21 mouse cellular contexts compared by ENCODE assay signal in genomic region chr8:60313977-60314854, GRCm38 (mm10).
A peak's percentile ranks its signal among the peaks of the same experiment; 100 is the strongest.
DNase-seq lines count a peak whose midpoint lies in the region; ATAC-seq and TF ChIP-seq lines count a peak whose summit lies in the region.
"Had no signal": no experiment of that assay in that cellular context is flagged by ENCODE, and none has a peak within 500 bp of the region (broad histone marks: within the 10 kb centered on the region; RNA-seq: fewer than 3 reads in every experiment).

No protein-coding gene starts in this region.

- no peak for DNase-seq in frontal cortex, postnatal 36 days (ENCODE audit: low spot score in 2 of 2)
- DNase-seq in kidney, postnatal 0 days (ENCODE audit: low spot score) = peak; percentile 68
- DNase-seq in kidney, postnatal 10 days = no peak
- DNase-seq in brain, embryonic 14.5 days (ENCODE audit: low read depth) = peak; percentile 42
- DNase-seq in forebrain, postnatal 0 days = no peak
- DNase-seq in heart, postnatal 25 days (ENCODE audit: low spot score) = no peak
- DNase-seq: adrenal gland, postnatal 25 days; cerebellum, adult 11-12 months; cerebellum, postnatal 25 days; gastrocnemius, postnatal 36 days; kidney, postnatal 25 days; right cerebral cortex, postnatal 14 days; thymus, adult 18-20 months; thymus, postnatal 4 days had no signal

- H3K4me2 ChIP-seq in kidney, postnatal 0 days (ENCODE audit: low read length) = no peak overlapping the region
- H3K4me2 ChIP-seq in forebrain, postnatal 0 days (ENCODE audit: low read depth) = no peak overlapping the region
- H3K4me2 ChIP-seq: limb, embryonic 15.5 days; liver, embryonic 15.5 days; midbrain, embryonic 12.5 days; neural tube, embryonic 15.5 days had no signal

- TF ChIP-seq CTCF in kidney, postnatal 0 days (IDR thresholded peaks at IDR 0.05; ENCODE audit: low read depth) = peak; percentile 50
- TF ChIP-seq CTCF in brain, embryonic 14.5 days (IDR thresholded peaks at IDR 0.05; ENCODE audit: borderline replicate concordance, extremely low read depth, insufficient read depth, insufficient read length) = no peak
- peak; percentile 35 for TF ChIP-seq CTCF in forebrain, postnatal 0 days (IDR thresholded peaks at IDR 0.05; ENCODE audit: low read depth)

- no peak overlapping the region for H3K27ac ChIP-seq in kidney, postnatal 0 days
- H3K27ac ChIP-seq in forebrain, postnatal 0 days (ENCODE audit: low read depth, low read length) = no peak overlapping the region
- H3K27ac ChIP-seq: limb, embryonic 15.5 days; liver, embryonic 15.5 days; macrophage; midbrain, embryonic 12.5 days; neural tube, embryonic 15.5 days had no signal

- intact Hi-C loops in heart, postnatal 25 days (cut with DNase I) = no loop called here

- no peaks in the 10 kb centered on the region for H3K36me3 ChIP-seq in kidney, postnatal 0 days (ENCODE audit: insufficient read depth, low read length)
- H3K36me3 ChIP-seq in forebrain, postnatal 0 days (ENCODE audit: insufficient read depth) = no peaks in the 10 kb centered on the region
- H3K36me3 ChIP-seq: limb, embryonic 15.5 days; liver, embryonic 15.5 days; midbrain, embryonic 12.5 days; neural tube, embryonic 15.5 days had no signal

- no peaks in the 10 kb centered on the region for H3K27me3 ChIP-seq in kidney, postnatal 0 days (ENCODE audit: insufficient read depth, low read length)
- no peaks in the 10 kb centered on the region for H3K27me3 ChIP-seq in forebrain, postnatal 0 days (ENCODE audit: insufficient read depth, low read length)
- H3K27me3 ChIP-seq: CH12.LX; limb, embryonic 15.5 days; liver, embryonic 15.5 days; midbrain, embryonic 12.5 days; neural tube, embryonic 15.5 days had no signal

- H3K4me3 ChIP-seq in kidney, postnatal 0 days (replicated peaks; ENCODE audit: low read depth, low read length) = no peak overlapping the region
- no peak overlapping the region for H3K4me3 ChIP-seq in forebrain, postnatal 0 days (ENCODE audit: low read depth, low read length)
- H3K4me3 ChIP-seq: limb, embryonic 15.5 days; liver, embryonic 15.5 days; midbrain, embryonic 12.5 days; neural tube, embryonic 15.5 days had no signal

- H3K9me3 ChIP-seq in kidney, postnatal 0 days (replicated peaks; ENCODE audit: low read length) = no peaks in the 10 kb centered on the region
- no peaks in the 10 kb centered on the region for H3K9me3 ChIP-seq in forebrain, postnatal 0 days (ENCODE audit: low read length)
- H3K9me3 ChIP-seq: limb, embryonic 15.5 days; liver, embryonic 15.5 days; midbrain, embryonic 12.5 days; neural tube, embryonic 15.5 days had no signal

- no peak for TF ChIP-seq POLR2A in brain, embryonic 14.5 days (IDR thresholded peaks at IDR 0.05; ENCODE audit: borderline replicate concordance, extremely low read depth, insufficient read depth, insufficient read length, poor library complexity, severe bottlenecking)

- no peaks in the 10 kb centered on the region for H3K4me1 ChIP-seq in kidney, postnatal 0 days (replicated peaks; ENCODE audit: insufficient read depth, low read length)
- no peaks in the 10 kb centered on the region for H3K4me1 ChIP-seq in forebrain, postnatal 0 days (ENCODE audit: insufficient read depth)
- H3K4me1 ChIP-seq: limb, embryonic 15.5 days; liver, embryonic 15.5 days; neural tube, embryonic 15.5 days had no signal

- WGBS in kidney, postnatal 0 days = 35% methylated on average over 8 of the region's 8 CpGs
- WGBS in forebrain, postnatal 0 days = 31% methylated on average over 8 of the region's 8 CpGs

- ATAC-seq in frontal cortex, adult (ENCODE audit: low TSS enrichment) = peak; percentile 52; the same call in 1 of the 2 replicates
- no peak; the same call in 1 of the 2 replicates for ATAC-seq in kidney, postnatal 0 days (replicated peaks; ENCODE audit: low FRiP score, low read depth)
- ATAC-seq in forebrain, postnatal 0 days = peak; percentile 29; the same call in 1 of the 2 replicates

- H3K9ac ChIP-seq in kidney, postnatal 0 days (ENCODE audit: low read depth, low read length) = no peak overlapping the region
- no peak overlapping the region for H3K9ac ChIP-seq in forebrain, postnatal 0 days
- H3K9ac ChIP-seq: limb, embryonic 15.5 days; liver, embryonic 15.5 days; midbrain, embryonic 12.5 days; neural tube, embryonic 15.5 days had no signal

Comparison
In these comparisons a context has a peak if more than half of its experiments do, and no peak if none do; other contexts are left out.
1. DNase-seq: peak in kidney, postnatal 0 days (single experiment) and brain, embryonic 14.5 days (single experiment); none in frontal cortex, postnatal 36 days (0 of 2), kidney, postnatal 10 days (single experiment), forebrain, postnatal 0 days (single experiment) and heart, postnatal 25 days (single experiment).